Mouse (Mus musculus): Measurements from ENCODE around the gene F830045P16Rik.
"Not testable (repeated sequence)": the region's sequence is repeated elsewhere in the genome, so short reads cannot be mapped to it uniquely, and the experiment has no call there.

Gene F830045P16Rik

DNA sequence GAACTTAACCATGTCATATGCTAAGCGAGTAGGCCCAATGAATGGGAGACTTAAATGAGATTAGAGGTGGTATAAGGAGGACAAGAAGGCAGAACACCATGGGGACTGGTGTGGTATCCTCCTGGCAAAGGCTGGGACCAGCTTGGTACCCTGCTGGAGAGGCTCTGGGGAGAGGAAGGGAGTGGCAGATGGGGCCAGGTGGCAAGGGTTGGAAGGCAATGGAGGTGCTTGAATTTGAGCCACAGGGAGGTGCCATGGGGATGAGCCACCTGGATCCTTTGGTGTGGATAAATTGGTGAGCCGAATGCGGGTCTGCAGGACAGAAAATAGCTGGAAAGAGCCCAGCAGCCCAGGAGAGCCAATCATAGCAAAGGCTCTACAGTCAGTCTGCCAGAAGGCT lies 8.5 kb upstream of the F830045P16Rik start:
- DNase-seq, result no peak

DNA sequence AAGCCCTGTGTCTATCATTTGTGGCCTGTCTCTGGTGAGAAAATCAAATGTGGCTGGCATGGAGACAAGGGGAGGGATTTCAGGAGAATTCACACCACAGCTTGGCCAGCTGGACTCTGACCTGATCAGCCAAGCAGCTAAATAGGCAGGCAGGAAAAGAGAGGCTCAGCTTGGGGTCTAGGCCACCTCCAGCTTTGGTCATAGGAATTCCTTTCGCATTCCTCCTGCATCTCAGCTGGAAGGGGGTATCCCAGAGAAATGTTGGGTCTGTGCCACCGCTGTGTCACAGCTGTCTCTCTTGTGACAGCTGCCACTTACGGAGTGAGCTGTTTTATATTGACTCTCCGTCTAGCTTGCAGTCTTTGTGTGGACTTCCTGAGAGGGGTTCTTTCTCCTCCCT lies 8.0 kb upstream of the F830045P16Rik start:
- DNase-seq, result peak; percentile 83 to 86

DNA sequence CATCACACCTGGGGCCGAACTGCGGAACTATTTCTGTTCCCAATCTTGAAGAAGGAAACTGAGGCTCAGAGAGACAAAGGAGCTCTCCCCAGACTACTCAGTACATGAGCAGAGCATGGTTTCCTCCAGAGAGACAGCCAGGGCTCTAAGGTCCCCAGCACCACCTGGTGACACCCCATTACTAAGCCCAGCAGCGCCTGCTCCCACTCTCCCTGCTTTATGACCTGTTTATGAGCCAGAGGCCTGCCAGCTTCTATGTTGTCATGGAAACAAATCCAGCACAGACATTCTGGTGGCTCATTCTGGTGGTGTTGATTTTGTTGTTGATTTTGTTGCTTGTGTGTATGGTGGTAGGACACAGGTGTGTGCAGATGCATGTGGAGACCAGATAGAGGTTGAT lies 3.6 kb upstream of the F830045P16Rik start:
- DNase-seq, result no peak

GRCm38 (mm10) chr2:129539175-129539574 lies 2.8 kb upstream of the F830045P16Rik start:
- DNase-seq, result no peak

DNA sequence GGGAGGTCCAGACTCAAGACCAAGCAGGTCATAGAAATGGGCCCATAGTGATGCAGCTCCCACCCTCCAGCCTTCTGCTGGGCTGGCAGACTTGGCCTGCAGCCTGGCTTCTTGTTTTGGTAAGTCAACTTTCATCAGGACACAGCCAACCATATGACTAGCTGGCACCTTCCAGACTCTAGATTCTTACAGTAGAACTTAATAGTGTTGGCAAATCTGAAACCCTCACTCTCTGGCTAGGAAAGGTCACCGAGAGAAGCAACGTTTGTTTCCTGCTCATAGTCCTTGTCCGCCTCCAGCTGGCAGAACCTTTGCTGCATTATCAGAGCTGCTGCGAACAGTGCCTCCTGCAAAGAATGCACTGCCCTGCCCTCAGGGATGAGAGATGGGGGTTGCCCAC lies 1.5 kb upstream of the F830045P16Rik start:
- DNase-seq, result peak in 1 of 2 experiments; percentile 25

DNA sequence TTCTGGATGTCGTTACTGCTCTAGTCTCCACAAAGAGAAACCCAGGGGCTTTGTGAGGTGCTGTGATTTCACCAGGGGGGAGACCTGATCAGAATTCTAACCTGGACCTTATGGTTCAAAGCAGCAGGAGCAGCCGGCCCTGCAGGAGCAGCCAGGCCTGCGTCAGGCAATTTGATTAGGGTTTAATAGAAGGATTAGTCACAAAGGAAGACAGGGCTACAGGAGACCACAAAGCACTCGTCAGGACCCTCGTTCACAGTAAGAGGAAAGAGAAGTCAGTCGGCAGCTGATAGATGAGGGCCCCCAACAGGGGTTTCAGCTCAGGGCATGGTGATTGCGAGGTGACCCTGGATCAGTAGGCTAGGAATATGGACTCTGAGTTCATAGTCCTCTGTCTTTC lies 958 bp upstream of the F830045P16Rik start:
- DNase-seq, result no peak

DNA sequence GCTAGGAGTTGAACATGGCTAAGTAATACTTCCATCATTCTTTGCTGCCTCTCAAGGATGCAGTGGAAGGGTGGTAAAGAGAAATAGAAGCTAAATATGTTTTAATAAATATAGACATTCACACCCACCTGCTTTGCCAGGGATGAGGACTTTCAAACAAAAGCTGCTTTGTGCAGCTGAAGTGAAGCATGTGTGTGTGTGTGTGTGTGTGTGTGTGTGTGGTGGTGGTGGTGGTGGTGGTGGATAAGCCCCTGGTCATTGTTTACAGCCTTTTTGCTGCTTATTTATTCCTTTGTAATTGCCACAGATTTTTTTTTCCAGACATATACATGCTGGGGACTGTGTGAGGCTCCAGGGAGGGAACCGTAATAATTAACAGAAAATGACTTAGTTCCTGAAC lies 524 bp upstream of the F830045P16Rik start:
- no peak for DNase-seq

DNA sequence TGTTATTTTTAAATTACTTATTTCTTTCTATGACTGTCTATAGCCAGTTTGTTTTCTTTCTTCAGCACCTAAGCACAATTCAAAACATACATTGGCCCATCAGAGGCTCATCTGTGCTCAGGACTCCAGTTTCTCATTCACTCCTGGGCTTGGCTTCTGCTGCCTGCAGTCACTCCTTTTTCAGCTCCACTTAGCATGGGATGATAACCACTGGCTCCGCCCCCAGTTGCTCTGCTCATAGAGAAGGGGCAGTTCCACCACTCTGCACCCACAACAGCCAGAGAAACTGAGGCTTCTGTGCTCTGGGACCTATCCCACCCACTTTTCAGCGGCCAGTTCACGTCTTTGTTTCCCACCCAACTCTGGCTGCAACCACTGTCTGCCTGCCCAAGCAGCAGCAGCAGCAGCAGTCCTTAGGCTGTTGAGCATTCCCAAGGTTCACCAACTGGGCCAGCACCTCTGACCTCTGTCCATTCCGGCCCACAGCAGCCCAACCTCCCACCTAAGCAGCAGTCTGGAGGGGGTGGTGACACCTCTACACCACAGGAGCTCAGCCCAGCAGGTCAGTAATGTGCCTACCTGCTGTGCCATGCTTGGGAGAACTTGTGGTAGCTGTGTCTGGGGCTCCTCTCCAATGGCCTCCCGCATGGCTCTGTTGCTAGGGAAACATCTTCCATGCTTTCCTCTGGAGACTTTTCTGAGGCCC lies 1.4 kb downstream of the F830045P16Rik start:
- no peak for DNase-seq

- DNase-seq, result no peak
Measured at GRCm38 (mm10) chr2:129531890-129532289, 4.5 kb downstream of the F830045P16Rik start.

DNA sequence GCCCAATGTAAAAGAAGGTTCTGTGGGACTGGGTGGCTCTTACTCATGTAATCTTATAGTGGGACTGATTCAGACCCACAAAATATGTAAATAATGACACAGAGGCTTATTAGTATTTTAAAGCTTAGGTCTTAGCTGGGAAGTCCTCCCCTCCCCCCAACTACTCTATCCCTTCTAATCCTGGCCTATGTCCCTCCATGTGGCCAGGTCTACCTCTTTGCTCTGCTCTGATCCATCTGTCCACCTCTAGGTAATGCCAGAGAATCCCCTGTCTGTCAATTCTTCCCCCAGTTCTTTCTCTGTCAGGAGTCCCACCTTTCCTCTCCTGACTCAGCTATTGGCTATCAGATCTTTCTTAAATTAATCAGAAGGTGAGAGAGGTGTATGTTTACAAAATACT lies 5.3 kb downstream of the F830045P16Rik start:
- DNase-seq, result no peak

GRCm38 (mm10) chr2:129529297-129530209 lies 6.8 kb downstream of the F830045P16Rik start:
- no peak for DNase-seq

DNA sequence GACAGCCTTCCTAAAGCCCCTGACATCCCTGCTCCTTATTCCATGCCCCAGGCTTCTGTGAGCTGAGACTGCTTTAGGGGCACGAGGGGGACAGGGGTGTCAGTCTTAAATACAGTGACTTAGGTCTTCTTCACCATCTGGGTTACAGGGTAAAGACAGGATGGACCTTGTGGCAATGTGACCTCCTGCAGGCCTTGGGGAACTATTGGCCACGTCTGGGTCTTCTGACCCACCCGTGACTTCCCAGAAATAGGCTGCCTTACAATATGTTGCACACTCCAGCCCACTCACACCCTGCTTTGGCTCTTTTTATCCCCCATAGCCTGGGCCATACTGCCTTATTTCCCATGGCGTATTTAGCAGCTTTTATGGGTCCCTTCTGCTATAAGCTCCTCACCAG lies 8.5 kb downstream of the F830045P16Rik start:
- DNase-seq, result no peak

GRCm38 (mm10) chr2:129526322-129526721 lies 10.1 kb downstream of the F830045P16Rik start:
- no peak for DNase-seq

DNA sequence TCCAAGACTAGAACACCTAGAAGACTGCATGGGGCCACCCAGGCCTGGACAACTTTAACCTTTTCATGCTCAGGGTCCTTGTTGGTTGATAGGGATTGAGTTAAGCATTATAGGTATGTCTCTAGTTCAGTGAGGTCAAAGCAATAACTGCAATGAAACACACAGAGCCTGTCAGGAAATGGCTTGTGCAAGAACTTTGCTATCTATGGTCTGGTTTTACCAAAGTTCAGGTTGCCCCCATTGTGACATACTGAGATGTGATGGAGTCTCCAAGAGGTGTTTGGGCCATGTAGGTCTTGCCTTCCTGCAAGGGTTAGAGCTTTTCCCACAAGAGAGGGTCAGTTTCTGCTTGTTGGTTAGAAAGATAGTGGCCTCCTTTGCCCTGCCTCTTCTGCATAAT lies 10.8 kb downstream of the F830045P16Rik start:
- no peak for DNase-seq

DNA sequence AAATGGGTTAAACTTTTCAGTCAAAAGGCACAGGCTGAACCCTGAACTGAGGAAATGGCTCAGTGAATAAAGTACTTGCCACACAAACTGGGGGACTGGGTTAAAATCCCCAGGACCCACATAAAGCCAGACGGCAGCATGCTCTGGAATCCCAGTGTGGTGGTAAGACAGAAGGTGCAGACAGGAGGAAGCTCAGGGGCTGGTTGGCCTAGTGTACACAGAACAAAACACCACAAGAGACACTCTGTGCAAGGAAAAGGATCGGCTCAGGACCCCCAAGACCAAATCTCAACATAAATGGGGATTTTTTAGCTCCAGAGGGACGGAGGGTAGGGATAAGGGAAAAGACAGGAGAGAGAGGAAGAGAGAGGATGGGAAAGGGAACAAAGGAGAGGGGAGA lies 17.9 kb downstream of the F830045P16Rik start:
- no peak for DNase-seq

DNA sequence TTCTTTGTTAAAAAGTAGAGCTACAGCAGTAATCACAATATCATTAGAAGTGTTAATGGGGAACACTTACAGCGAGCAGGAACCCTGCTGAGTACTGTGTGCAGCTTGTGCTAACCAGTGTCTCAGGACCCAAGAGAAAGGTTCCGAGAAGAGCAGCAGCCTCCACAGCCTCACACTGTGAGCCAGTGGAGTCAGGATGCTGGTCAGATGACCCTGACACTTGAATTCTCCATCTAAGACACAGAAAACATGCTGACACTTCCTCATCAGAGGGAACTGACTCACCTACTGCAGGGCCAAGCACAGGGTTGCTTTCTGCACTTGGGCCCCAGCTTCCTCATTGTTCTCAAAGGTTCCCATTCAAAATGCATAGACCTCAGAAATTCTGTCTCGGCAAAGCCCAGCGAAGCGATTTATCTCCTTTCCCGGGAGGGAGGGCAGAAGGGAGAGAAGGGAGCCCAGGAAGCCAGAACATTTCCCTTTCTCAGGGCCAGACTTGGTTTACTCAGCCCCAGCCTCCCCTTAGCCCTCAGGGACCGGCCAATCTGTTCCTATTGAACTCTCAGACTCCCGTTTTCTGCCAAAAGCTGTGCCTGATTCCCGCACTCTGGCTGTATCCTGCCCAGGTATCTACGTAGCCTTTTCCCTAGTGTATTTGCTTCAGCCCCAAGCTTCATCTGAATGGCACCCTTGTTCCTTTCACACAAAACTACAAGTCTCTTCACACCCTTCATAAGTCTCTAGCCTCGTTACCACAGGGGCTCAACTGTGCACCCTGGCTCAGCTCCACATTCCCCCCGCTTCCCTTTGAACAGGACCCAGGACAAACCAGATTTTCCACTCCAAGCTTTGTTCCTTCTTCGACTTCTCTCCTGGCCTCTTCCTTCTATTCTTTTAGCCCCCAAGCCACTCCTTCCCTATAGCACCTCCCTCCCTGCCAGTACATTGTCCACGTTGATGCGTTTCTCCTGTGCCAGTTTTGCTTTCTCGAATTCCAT lies 21.2 kb downstream of the F830045P16Rik start:
- no peak for DNase-seq

DNA sequence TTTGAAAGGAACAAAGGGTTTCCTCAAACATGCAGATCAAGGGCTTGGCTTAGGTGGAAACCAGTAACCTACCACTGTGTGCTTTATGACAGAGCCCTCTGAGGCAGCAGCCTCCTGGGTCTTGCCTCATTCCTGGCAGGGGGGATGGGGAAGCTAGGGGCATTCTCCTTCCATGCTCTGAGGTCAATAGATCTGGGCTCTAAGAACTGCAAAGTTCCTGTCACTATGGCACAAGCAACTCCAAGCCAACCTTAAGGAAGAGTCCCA lies 22.1 kb downstream of the F830045P16Rik start:
- DNase-seq, result no peak

- DNase-seq, result no peak
Measured at GRCm38 (mm10) chr2:129513546-129514400, 22.6 kb downstream of the F830045P16Rik start.

GRCm38 (mm10) chr2:129512147-129512546 lies 24.3 kb downstream of the F830045P16Rik start:
- not testable (repeated sequence) for DNase-seq

DNA sequence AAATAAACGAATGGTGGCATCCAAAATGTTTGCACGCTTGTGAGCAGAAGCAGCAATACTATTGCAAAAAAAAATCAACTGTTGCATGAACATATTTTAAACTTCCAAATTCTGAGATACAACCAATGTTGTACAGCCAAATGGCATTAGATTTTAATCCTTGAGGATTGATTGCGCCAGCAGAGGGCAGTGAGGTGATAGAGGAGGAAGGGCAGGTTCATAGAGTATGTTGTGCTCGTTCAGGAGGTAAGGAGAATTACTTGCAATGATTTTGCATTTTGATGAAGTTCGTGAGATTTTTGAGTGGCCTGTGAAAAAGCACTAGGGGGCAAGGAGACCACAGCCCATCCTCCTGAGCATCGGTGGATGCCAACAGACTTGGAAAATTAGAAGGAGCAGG lies 33.8 kb downstream of the F830045P16Rik start:
- peak; percentile 56 to 75 for DNase-seq

DNA sequence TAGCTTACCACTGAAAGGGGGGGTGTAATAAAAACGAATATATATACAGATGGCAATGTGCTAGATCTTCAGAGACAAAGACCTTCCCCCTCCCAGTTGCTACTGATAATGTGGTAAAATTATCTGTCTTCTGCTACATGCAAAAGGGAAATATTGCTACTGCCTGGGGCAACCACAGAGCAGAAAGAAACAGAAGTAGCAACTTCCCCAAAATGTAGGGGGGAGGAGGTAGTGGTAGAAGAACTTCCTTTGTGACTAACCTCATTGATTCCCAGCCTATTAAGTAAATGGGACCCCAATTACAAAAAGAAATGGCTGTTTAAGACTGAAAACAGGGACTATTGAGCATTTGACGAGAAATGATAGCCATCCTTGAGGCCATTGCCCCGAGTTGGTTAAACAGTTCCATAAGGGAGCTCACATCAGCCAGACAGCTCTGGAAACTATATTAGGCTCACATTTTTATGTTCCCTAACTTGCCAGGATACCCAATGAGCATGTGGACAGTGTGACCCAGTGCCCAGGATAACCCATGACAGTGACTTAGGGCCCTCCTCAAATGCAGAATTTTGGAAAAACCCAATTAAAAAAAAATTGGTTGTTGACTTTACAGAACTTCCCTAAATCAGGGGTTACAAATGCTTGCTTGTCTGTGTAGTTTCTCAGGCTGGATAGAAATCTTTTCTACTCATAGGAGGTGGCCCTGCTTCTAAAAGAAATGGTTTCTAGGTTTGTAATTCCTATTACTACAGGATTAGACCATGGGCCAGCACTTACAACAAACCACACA lies 46.7 kb downstream of the F830045P16Rik start:
- DNase-seq, result no peak

All from kidney, postnatal 25 days (tissue).